Mouse (Mus musculus): ENCODE results near the gene Olfr517. TPM values are rescaled to one million over a fixed set of nuclear protein-coding genes. Genes with fewer than 3 reads are reported as not detected.

Gene Olfr517
- polyA plus RNA-seq (2012; rRNA removed) (not detected in 2 replicates), polyA plus RNA-seq (2014; fragmentation: Nextera tagmentation; extraction: Ambion mirVana) (not detected in 2 replicates)

GRCm38 (mm10) chr7:108872279-108872678 lies at the start of gene Olfr517:
Gene Olfr517 (minus strand): TSS chr7:108872379.
- H3K4me2 ChIP-seq (replicated peaks; ENCODE audit: low read depth, low read length, severe bottlenecking) = no peak within 1 kb of the TSS
- WGBS = 52% methylated on average over 2 of the region's 2 CpGs
- no peak within 1 kb of the TSS for H3K27ac ChIP-seq (replicated peaks; ENCODE audit: low read depth, low read length)
- no peak for TF ChIP-seq POLR2A (IDR thresholded peaks at IDR 0.05; ENCODE audit: borderline replicate concordance, extremely low read depth, insufficient read depth, insufficient read length)
- no peak within 1 kb of the TSS for H3K9ac ChIP-seq (ENCODE audit: low read depth, low read length, severe bottlenecking)
- no peaks in the 10 kb centered on the region for H3K9me3 ChIP-seq (ENCODE audit: control insufficient read depth, low read length)
- ATAC-seq (ENCODE audit: low FRiP score, low read depth) (no peak), DNase-seq (ENCODE audit: low spot score) (no peak)
- no peaks in the 10 kb centered on the region for H3K4me1 ChIP-seq (ENCODE audit: control insufficient read depth, insufficient read depth, low read length)
- no peaks in the 10 kb centered on the region for H3K27me3 ChIP-seq (ENCODE audit: control insufficient read depth, insufficient read depth, low read length)
- H3K4me3 ChIP-seq (replicated peaks; ENCODE audit: low read length) = no peak within 1 kb of the TSS
- H3K36me3 ChIP-seq (ENCODE audit: control insufficient read depth, insufficient read depth, low read length) = no peaks in the 10 kb centered on the region

DNA sequence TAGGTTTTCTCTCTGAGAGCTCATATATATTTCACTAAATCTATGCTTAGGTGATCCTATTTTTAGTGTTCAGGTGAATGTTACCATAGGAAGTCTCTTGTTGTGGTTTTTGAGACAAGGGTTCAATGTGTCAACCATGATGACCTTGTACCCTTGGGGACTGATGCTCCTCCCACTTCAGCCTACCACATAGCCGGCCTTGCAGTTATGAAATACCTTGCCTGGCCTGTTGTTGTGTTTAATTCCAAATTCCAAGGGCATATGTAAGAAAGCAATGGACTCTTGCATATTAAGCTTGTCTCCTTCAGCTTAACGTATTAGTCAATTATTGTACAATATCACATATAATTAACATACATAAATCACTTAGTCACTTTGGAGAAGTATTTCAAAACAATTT lies 31.8 kb upstream of the Olfr517 start:
- Histone ChIP-seq H3K9me3 (ENCODE audit: control insufficient read depth, low read length) (no peaks in the 10 kb centered on the region), H3K36me3 (ENCODE audit: control insufficient read depth, insufficient read depth, low read length) (no peaks in the 10 kb centered on the region), H3K4me1 (ENCODE audit: control insufficient read depth, insufficient read depth, low read length) (no peaks in the 10 kb centered on the region), H3K27me3 (ENCODE audit: control insufficient read depth, insufficient read depth, low read length) (no peaks in the 10 kb centered on the region), H3K4me2 (replicated peaks; ENCODE audit: low read depth, low read length, severe bottlenecking) (no peak overlapping the region), H3K4me3 (replicated peaks; ENCODE audit: low read length) (no peak overlapping the region), H3K27ac (replicated peaks; ENCODE audit: low read depth, low read length) (no peak overlapping the region), H3K9ac (ENCODE audit: low read depth, low read length, severe bottlenecking) (no peak overlapping the region)
- no peak for ATAC-seq (ENCODE audit: low FRiP score, low read depth)
- DNase-seq (ENCODE audit: low spot score) = no peak
- WGBS = 78% methylated on average over 2 of the region's 2 CpGs
- no peak for TF ChIP-seq POLR2A (IDR thresholded peaks at IDR 0.05; ENCODE audit: borderline replicate concordance, extremely low read depth, insufficient read depth, insufficient read length)

GRCm38 (mm10) chr7:108894320-108894719 lies 22.1 kb upstream of the Olfr517 start, which contains the start of gene Olfr519:
Gene Olfr519 (minus strand): TSS chr7:108894420.
- ATAC-seq (ENCODE audit: low FRiP score, low read depth) (no peak), DNase-seq (ENCODE audit: low spot score) (no peak)
- Histone ChIP-seq H3K27ac (replicated peaks; ENCODE audit: low read depth, low read length) (no peak within 1 kb of the TSS), H3K9ac (ENCODE audit: low read depth, low read length, severe bottlenecking) (no peak within 1 kb of the TSS), H3K9me3 (ENCODE audit: control insufficient read depth, low read length) (no peaks in the 10 kb centered on the region), H3K4me2 (replicated peaks; ENCODE audit: low read depth, low read length, severe bottlenecking) (no peak within 1 kb of the TSS), H3K4me1 (ENCODE audit: control insufficient read depth, insufficient read depth, low read length) (no peaks in the 10 kb centered on the region), H3K4me3 (replicated peaks; ENCODE audit: low read length) (no peak within 1 kb of the TSS), H3K27me3 (ENCODE audit: control insufficient read depth, insufficient read depth, low read length) (no peaks in the 10 kb centered on the region), H3K36me3 (ENCODE audit: control insufficient read depth, insufficient read depth, low read length) (no peaks in the 10 kb centered on the region)
- 90% methylated on average over 5 of the region's 5 CpGs for WGBS
- TF ChIP-seq POLR2A (IDR thresholded peaks at IDR 0.05; ENCODE audit: borderline replicate concordance, extremely low read depth, insufficient read depth, insufficient read length) = no peak

DNA sequence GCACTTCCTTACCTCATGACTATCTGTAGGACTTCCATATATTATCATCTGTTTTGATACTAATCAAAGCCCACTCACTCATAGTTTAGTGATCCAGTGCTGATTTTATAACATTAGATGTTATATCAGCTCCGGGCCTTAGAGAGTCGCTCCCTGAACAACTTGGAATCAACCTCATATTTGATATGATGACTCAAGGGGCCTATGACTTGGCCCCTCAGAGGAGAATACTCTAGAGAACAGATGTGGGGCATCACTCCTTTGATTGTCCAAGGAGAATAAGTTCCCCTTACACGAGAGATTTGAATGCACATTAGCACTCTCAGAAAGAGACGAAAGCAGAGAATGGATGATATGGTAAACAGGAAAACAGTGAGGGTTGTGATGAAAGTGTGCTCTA lies 12.7 kb upstream of the Olfr517 start, which contains the start of gene Olfr518:
Olfr518 (minus strand) TSS at position 101 of the 400 bp plus-strand sequence.
- DNase-seq (ENCODE audit: low spot score) (no peak), ATAC-seq (ENCODE audit: low FRiP score, low read depth) (no peak)
- TF ChIP-seq POLR2A (IDR thresholded peaks at IDR 0.05; ENCODE audit: borderline replicate concordance, extremely low read depth, insufficient read depth, insufficient read length) = no peak
- WGBS = 81% methylated on average over 4 of the region's 4 CpGs
- H3K4me1 ChIP-seq (ENCODE audit: control insufficient read depth, insufficient read depth, low read length) = no peaks in the 10 kb centered on the region
- H3K9ac ChIP-seq (ENCODE audit: low read depth, low read length, severe bottlenecking) = no peak within 1 kb of the TSS
- no peaks in the 10 kb centered on the region for H3K27me3 ChIP-seq (ENCODE audit: control insufficient read depth, insufficient read depth, low read length)
- no peak within 1 kb of the TSS for H3K4me3 ChIP-seq (replicated peaks; ENCODE audit: low read length)
- no peak within 1 kb of the TSS for H3K27ac ChIP-seq (replicated peaks; ENCODE audit: low read depth, low read length)
- H3K4me2 ChIP-seq (replicated peaks; ENCODE audit: low read depth, low read length, severe bottlenecking) = no peak within 1 kb of the TSS
- no peaks in the 10 kb centered on the region for H3K9me3 ChIP-seq (ENCODE audit: control insufficient read depth, low read length)
- H3K36me3 ChIP-seq (ENCODE audit: control insufficient read depth, insufficient read depth, low read length) = no peaks in the 10 kb centered on the region

DNA sequence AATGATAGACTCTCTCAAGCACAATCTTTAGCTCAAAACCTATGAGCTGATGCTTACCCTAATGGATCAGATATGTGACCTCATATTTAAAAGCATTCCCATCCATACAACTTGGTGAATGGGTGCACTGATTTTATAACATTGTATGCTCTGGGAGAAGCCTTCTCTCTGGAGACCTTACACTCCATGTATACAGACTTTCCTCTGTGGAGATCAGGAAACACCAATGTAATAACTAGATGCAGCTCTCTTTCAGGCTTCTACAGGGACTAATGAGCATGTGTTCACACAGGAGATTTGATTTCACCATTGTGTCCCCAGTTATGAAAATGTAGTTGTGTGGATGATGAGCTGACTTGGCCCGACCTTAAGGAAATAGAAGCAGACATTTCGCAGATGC lies 21.8 kb downstream of the Olfr517 start, which contains the start of gene Olfr516:
Olfr516 (minus strand) TSS at position 101 of the 400 bp plus-strand sequence.
- Histone ChIP-seq H3K4me2 (replicated peaks; ENCODE audit: low read depth, low read length, severe bottlenecking) (no peak within 1 kb of the TSS), H3K36me3 (ENCODE audit: control insufficient read depth, insufficient read depth, low read length) (no peaks in the 10 kb centered on the region), H3K27me3 (ENCODE audit: control insufficient read depth, insufficient read depth, low read length) (no peaks in the 10 kb centered on the region), H3K4me1 (ENCODE audit: control insufficient read depth, insufficient read depth, low read length) (no peaks in the 10 kb centered on the region), H3K27ac (replicated peaks; ENCODE audit: low read depth, low read length) (no peak within 1 kb of the TSS), H3K9ac (ENCODE audit: low read depth, low read length, severe bottlenecking) (no peak within 1 kb of the TSS), H3K4me3 (replicated peaks; ENCODE audit: low read length) (no peak within 1 kb of the TSS), H3K9me3 (ENCODE audit: control insufficient read depth, low read length) (no peaks in the 10 kb centered on the region)
- no peak for TF ChIP-seq POLR2A (IDR thresholded peaks at IDR 0.05; ENCODE audit: borderline replicate concordance, extremely low read depth, insufficient read depth, insufficient read length)
- WGBS = 88% methylated on average over 2 of the region's 2 CpGs
- DNase-seq (ENCODE audit: low spot score) (no peak), ATAC-seq (ENCODE audit: low FRiP score, low read depth) (no peak)

- H3K4me3 ChIP-seq (replicated peaks; ENCODE audit: low read length) = no peak within 1 kb of the TSS
- no peak within 1 kb of the TSS for H3K27ac ChIP-seq (replicated peaks; ENCODE audit: low read depth, low read length)
- TF ChIP-seq POLR2A (IDR thresholded peaks at IDR 0.05; ENCODE audit: borderline replicate concordance, extremely low read depth, insufficient read depth, insufficient read length) = no peak
- ATAC-seq (ENCODE audit: low FRiP score, low read depth) (no peak), DNase-seq (ENCODE audit: low spot score) (no peak)
- no peaks in the 10 kb centered on the region for H3K9me3 ChIP-seq (ENCODE audit: control insufficient read depth, low read length)
- H3K9ac ChIP-seq (ENCODE audit: low read depth, low read length, severe bottlenecking) = no peak within 1 kb of the TSS
- H3K27me3 ChIP-seq (ENCODE audit: control insufficient read depth, insufficient read depth, low read length) = no peaks in the 10 kb centered on the region
- H3K4me2 ChIP-seq (replicated peaks; ENCODE audit: low read depth, low read length, severe bottlenecking) = no peak within 1 kb of the TSS
- H3K36me3 ChIP-seq (ENCODE audit: control insufficient read depth, insufficient read depth, low read length) = no peaks in the 10 kb centered on the region
- no peaks in the 10 kb centered on the region for H3K4me1 ChIP-seq (ENCODE audit: control insufficient read depth, insufficient read depth, low read length)
These were observed 46.3 kb downstream of the Olfr517 start, which contains the start of gene Olfr514 for GRCm38 (mm10) chr7:108825897-108826296. Gene Olfr514 (minus strand): TSS chr7:108825997.

Other genes with a start within 250 kb of the Olfr517 start
- not detected in 2 replicates for gene Olfr508, start 242.4 kb downstream of the Olfr517 start, polyA plus RNA-seq (2012; rRNA removed)
- gene Olfr508, start 242.4 kb downstream of the Olfr517 start, polyA plus RNA-seq (2014; fragmentation: Nextera tagmentation; extraction: Ambion mirVana) = not detected in 2 replicates
- gene Olfr509, start 220.5 kb downstream of the Olfr517 start, polyA plus RNA-seq (2012; rRNA removed) = not detected in 2 replicates
- not detected in 2 replicates for gene Olfr509, start 220.5 kb downstream of the Olfr517 start, polyA plus RNA-seq (2014; fragmentation: Nextera tagmentation; extraction: Ambion mirVana)
- gene Olfr510, start 206.0 kb downstream of the Olfr517 start, polyA plus RNA-seq (2012; rRNA removed) = not detected in 2 replicates
- gene Olfr510, start 206.0 kb downstream of the Olfr517 start, polyA plus RNA-seq (2014; fragmentation: Nextera tagmentation; extraction: Ambion mirVana) = not detected in 2 replicates
- not detected in 2 replicates for gene Olfr512, start 159.1 kb downstream of the Olfr517 start, polyA plus RNA-seq (2012; rRNA removed)
- not detected in 2 replicates for gene Olfr512, start 159.1 kb downstream of the Olfr517 start, polyA plus RNA-seq (2014; fragmentation: Nextera tagmentation; extraction: Ambion mirVana)
- gene Olfr513, start 121.4 kb downstream of the Olfr517 start, polyA plus RNA-seq (2012; rRNA removed) = not detected in 2 replicates
- not detected in 2 replicates for gene Olfr513, start 121.4 kb downstream of the Olfr517 start, polyA plus RNA-seq (2014; fragmentation: Nextera tagmentation; extraction: Ambion mirVana)
- gene Olfr514, start 46.4 kb downstream of the Olfr517 start, polyA plus RNA-seq (2012; rRNA removed) = not detected in 2 replicates
- not detected in 2 replicates for gene Olfr514, start 46.4 kb downstream of the Olfr517 start, polyA plus RNA-seq (2014; fragmentation: Nextera tagmentation; extraction: Ambion mirVana)
- not detected in 2 replicates for gene Olfr516, start 21.9 kb downstream of the Olfr517 start, polyA plus RNA-seq (2012; rRNA removed)
- gene Olfr516, start 21.9 kb downstream of the Olfr517 start, polyA plus RNA-seq (2014; fragmentation: Nextera tagmentation; extraction: Ambion mirVana) = not detected in 2 replicates
- not detected in 2 replicates for gene Olfr518, start 12.6 kb upstream of the Olfr517 start, polyA plus RNA-seq (2012; rRNA removed)
- not detected in 2 replicates for gene Olfr518, start 12.6 kb upstream of the Olfr517 start, polyA plus RNA-seq (2014; fragmentation: Nextera tagmentation; extraction: Ambion mirVana)
- gene Olfr519, start 22.0 kb upstream of the Olfr517 start, polyA plus RNA-seq (2012; rRNA removed) = not detected in 2 replicates
- gene Olfr519, start 22.0 kb upstream of the Olfr517 start, polyA plus RNA-seq (2014; fragmentation: Nextera tagmentation; extraction: Ambion mirVana) = not detected in 2 replicates
- gene Nlrp10, start 57.8 kb upstream of the Olfr517 start, polyA plus RNA-seq (2012; rRNA removed) = 0.10 and 0.19 TPM in 2 replicates
- gene Nlrp10, start 57.8 kb upstream of the Olfr517 start, polyA plus RNA-seq (2014; fragmentation: Nextera tagmentation; extraction: Ambion mirVana) = 0.10 and 0.25 TPM in 2 replicates
- gene Eif3f, start 62.0 kb upstream of the Olfr517 start, polyA plus RNA-seq (2012; rRNA removed) = 122 and 141 TPM in 2 replicates
- 120 and 123 TPM in 2 replicates for gene Eif3f, start 62.0 kb upstream of the Olfr517 start, polyA plus RNA-seq (2014; fragmentation: Nextera tagmentation; extraction: Ambion mirVana)
- gene Tub, start 78.0 kb upstream of the Olfr517 start, polyA plus RNA-seq (2012; rRNA removed) = 14.1 and 15.5 TPM in 2 replicates
- gene Tub, start 78.0 kb upstream of the Olfr517 start, polyA plus RNA-seq (2014; fragmentation: Nextera tagmentation; extraction: Ambion mirVana) = 4.0 TPM in 2 replicates
- gene Ric3, start 211.0 kb upstream of the Olfr517 start, polyA plus RNA-seq (2012; rRNA removed) = 2.6 and 3.2 TPM in 2 replicates
- 4.1 and 4.7 TPM in 2 replicates for gene Ric3, start 211.0 kb upstream of the Olfr517 start, polyA plus RNA-seq (2014; fragmentation: Nextera tagmentation; extraction: Ambion mirVana)